In the genomic region with DNA sequence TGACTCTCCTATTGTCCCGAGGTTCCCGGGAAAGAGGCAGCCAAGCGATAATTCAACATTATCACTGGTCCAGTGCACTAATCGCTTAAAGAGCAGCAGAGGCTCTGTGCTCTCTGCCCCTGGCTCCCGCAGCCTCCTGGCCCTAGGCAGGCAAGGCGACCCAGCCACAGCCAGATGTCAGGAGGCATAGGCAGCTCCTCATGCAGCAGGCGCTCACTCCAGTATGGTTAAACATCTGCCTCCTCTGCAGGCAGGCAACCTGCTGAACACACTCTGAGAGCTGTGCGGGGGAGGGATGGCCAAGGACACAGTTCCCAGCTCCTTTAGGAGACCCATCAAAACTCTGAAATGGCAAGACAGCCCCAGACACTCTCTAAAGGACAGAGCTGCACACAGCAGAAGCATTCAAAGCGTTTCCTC, we compare ENCODE assay signal across 8 mouse cellular contexts.
DNase-seq lines count a peak whose midpoint lies in the region; ATAC-seq and TF ChIP-seq lines count a peak whose summit lies in the region.

No protein-coding gene starts in this region.

- H3K27ac ChIP-seq in kidney, adult 2 months (ENCODE audit: insufficient read depth, low read depth, low read length) = no peak overlapping the region
- peak overlapping the region; percentile 31; the same call in 1 of the 2 replicates for H3K27ac ChIP-seq in forebrain, embryonic 11.5 days (ENCODE audit: low read depth, low read length)
- peak overlapping the region; percentile 46; the same call in 1 of the 2 replicates for H3K27ac ChIP-seq in hindbrain, embryonic 12.5 days
- peak overlapping the region; percentile 63 for H3K27ac ChIP-seq in neural tube, embryonic 13.5 days (replicated peaks)
- no peak overlapping the region for H3K27ac ChIP-seq in intestine, embryonic 15.5 days

- DNase-seq in kidney, postnatal 10 days = peak; percentile 27
- no peak for DNase-seq in kidney, adult 2 months
- DNase-seq in forebrain, embryonic 11.5 days (ENCODE audit: low spot score) = peak; percentile 84
- no peak for DNase-seq in natural killer cell, adult 2 months (ENCODE audit: low spot score in 2 of 2)
- no peak for DNase-seq in spleen, postnatal 36 days (ENCODE audit: low spot score in 2 of 2)

- peak overlapping the region; percentile 33; the same call in 1 of the 2 replicates for H3K9ac ChIP-seq in forebrain, embryonic 11.5 days (ENCODE audit: low read length)
- peak overlapping the region; percentile 29; the same call in 1 of the 2 replicates for H3K9ac ChIP-seq in hindbrain, embryonic 12.5 days
- H3K9ac ChIP-seq in neural tube, embryonic 13.5 days = peak overlapping the region; percentile 9; the same call in 1 of the 2 replicates
- H3K9ac ChIP-seq in intestine, embryonic 15.5 days = no peak overlapping the region

- H3K27me3 ChIP-seq in kidney, adult 2 months (replicated peaks; ENCODE audit: control insufficient read depth, insufficient read depth, low read length) = no peaks in the 10 kb centered on the region
- H3K27me3 ChIP-seq in forebrain, embryonic 11.5 days (ENCODE audit: control insufficient read depth, insufficient read depth, low read length) = no peaks in the 10 kb centered on the region
- no peaks in the 10 kb centered on the region for H3K27me3 ChIP-seq in hindbrain, embryonic 12.5 days
- no peaks in the 10 kb centered on the region for H3K27me3 ChIP-seq in neural tube, embryonic 13.5 days
- no peaks in the 10 kb centered on the region for H3K27me3 ChIP-seq in intestine, embryonic 15.5 days (replicated peaks)

- peak overlapping the region; percentile 43 for H3K4me2 ChIP-seq in forebrain, embryonic 11.5 days (ENCODE audit: low read depth, low read length, severe bottlenecking)
- peak overlapping the region; percentile 45 for H3K4me2 ChIP-seq in hindbrain, embryonic 12.5 days (replicated peaks)
- peak overlapping the region; percentile 50 for H3K4me2 ChIP-seq in neural tube, embryonic 13.5 days
- H3K4me2 ChIP-seq in intestine, embryonic 15.5 days (replicated peaks) = no peak overlapping the region

- no peaks in the 10 kb centered on the region for H3K9me3 ChIP-seq in forebrain, embryonic 11.5 days (ENCODE audit: control insufficient read depth, low read length)
- no peaks in the 10 kb centered on the region for H3K9me3 ChIP-seq in hindbrain, embryonic 12.5 days (replicated peaks)
- no peaks in the 10 kb centered on the region for H3K9me3 ChIP-seq in neural tube, embryonic 13.5 days
- no peaks in the 10 kb centered on the region for H3K9me3 ChIP-seq in intestine, embryonic 15.5 days

- TF ChIP-seq POLR2A in kidney, adult 2 months (IDR thresholded peaks at IDR 0.05; ENCODE audit: low read depth, low read length) = no peak

- peak; percentile 90 for ATAC-seq in forebrain, embryonic 11.5 days (replicated peaks; ENCODE audit: low FRiP score)
- ATAC-seq in hindbrain, embryonic 12.5 days (ENCODE audit: low FRiP score) = peak; percentile 92
- peak; percentile 85 for ATAC-seq in neural tube, embryonic 13.5 days (ENCODE audit: low read depth)
- ATAC-seq in intestine, embryonic 15.5 days = no peak

- no peaks in the 10 kb centered on the region for H3K4me1 ChIP-seq in kidney, adult 2 months (ENCODE audit: control insufficient read depth, insufficient read depth, low read length)
- H3K4me1 ChIP-seq in forebrain, embryonic 11.5 days (replicated peaks; ENCODE audit: control insufficient read depth, insufficient read depth, low read length) = peaks cover 15% of the 10 kb centered on the region; the same call in 1 of the 2 replicates
- peaks cover 37% of the 10 kb centered on the region for H3K4me1 ChIP-seq in hindbrain, embryonic 12.5 days
- peaks cover 40% of the 10 kb centered on the region for H3K4me1 ChIP-seq in neural tube, embryonic 13.5 days (replicated peaks)
- H3K4me1 ChIP-seq in intestine, embryonic 15.5 days (replicated peaks) = peaks cover 4% of the 10 kb centered on the region; the same call in 1 of the 2 replicates

- no peak overlapping the region for H3K4me3 ChIP-seq in kidney, adult 2 months (ENCODE audit: insufficient read depth, low read depth, low read length)
- H3K4me3 ChIP-seq in forebrain, embryonic 11.5 days (ENCODE audit: low read depth, low read length) = no peak overlapping the region
- H3K4me3 ChIP-seq in hindbrain, embryonic 12.5 days = peak overlapping the region; percentile 13; the same call in 1 of the 2 replicates
- peak overlapping the region; percentile 21 for H3K4me3 ChIP-seq in neural tube, embryonic 13.5 days
- H3K4me3 ChIP-seq in intestine, embryonic 15.5 days (replicated peaks) = no peak overlapping the region

- no peak for TF ChIP-seq CTCF in kidney, adult 2 months (conservative IDR thresholded peaks at IDR 0.05; ENCODE audit: insufficient read depth, insufficient read length, low read depth, low read length)

- H3K36me3 ChIP-seq in kidney, adult 2 months (ENCODE audit: control insufficient read depth, insufficient read depth, low read length) = no peaks in the 10 kb centered on the region
- H3K36me3 ChIP-seq in forebrain, embryonic 11.5 days (ENCODE audit: control insufficient read depth, insufficient read depth, low read length) = no peaks in the 10 kb centered on the region
- H3K36me3 ChIP-seq in hindbrain, embryonic 12.5 days = no peaks in the 10 kb centered on the region
- H3K36me3 ChIP-seq in neural tube, embryonic 13.5 days = no peaks in the 10 kb centered on the region
- H3K36me3 ChIP-seq in intestine, embryonic 15.5 days = no peaks in the 10 kb centered on the region

- 28% methylated on average over 9 of the region's 9 CpGs for WGBS in kidney, adult 2 months
- WGBS in forebrain, embryonic 11.5 days = 5% methylated on average over 9 of the region's 9 CpGs
- WGBS in hindbrain, embryonic 12.5 days = 8% methylated on average over 9 of the region's 9 CpGs
- 3% methylated on average over 9 of the region's 9 CpGs for WGBS in neural tube, embryonic 13.5 days
- 46% methylated on average over 9 of the region's 9 CpGs for WGBS in intestine, embryonic 15.5 days

Comparison
In these comparisons a context has a peak if more than half of its experiments do, and no peak if none do; other contexts are left out.
1. DNase-seq: peak in kidney, postnatal 10 days (single experiment) and forebrain, embryonic 11.5 days (single experiment); none in kidney, adult 2 months (single experiment), natural killer cell, adult 2 months (0 of 2) and spleen, postnatal 36 days (0 of 2).
2. H3K27ac ChIP-seq: peak in forebrain, embryonic 11.5 days (single experiment), hindbrain, embryonic 12.5 days (single experiment) and neural tube, embryonic 13.5 days (single experiment); none in kidney, adult 2 months (single experiment) and intestine, embryonic 15.5 days (single experiment).
3. H3K4me3 ChIP-seq: peak in hindbrain, embryonic 12.5 days (single experiment) and neural tube, embryonic 13.5 days (single experiment); none in kidney, adult 2 months (single experiment), forebrain, embryonic 11.5 days (single experiment) and intestine, embryonic 15.5 days (single experiment).